Mouse (Mus musculus): ENCODE data around the gene Glrx5.

Glrx5 gene

DNA sequence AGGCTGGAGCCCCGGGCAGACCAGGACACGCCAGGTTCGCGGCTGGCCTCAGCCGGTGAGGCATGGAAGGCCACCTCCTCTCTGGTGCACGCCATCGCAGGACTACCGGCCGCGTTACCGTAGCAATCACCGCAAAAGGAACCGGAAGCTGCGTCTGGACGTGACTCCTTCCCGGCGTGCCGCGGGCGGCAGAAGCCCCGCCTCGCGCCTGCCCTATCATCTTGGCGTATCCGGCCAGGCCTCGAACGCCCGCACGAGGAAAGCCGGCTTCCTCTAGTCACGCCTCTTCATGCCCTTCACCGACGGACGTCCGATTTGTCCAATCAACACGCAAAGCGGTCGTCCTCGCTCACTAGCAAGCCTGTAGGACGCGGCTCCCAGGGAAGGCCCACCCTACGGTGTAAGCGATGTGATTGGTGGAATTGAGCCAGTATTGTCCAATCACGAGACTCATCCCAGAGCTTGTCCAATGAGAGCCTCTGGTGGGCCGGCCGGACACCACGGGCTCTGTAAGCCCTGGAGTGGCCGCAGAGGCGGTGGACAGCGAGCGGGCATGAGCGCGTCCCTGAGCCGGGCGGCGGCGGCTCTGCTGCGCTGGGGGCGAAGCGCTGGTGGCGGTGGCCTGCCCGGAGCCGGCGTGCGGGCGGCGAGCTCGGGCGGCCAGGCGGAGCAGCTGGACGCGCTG, at the start of gene Glrx5:
TSS of gene Glrx5 (plus strand) at position 542 of the 685 bp plus-strand sequence.
- DNase-seq, result peak; percentile 98 to 99

DNA sequence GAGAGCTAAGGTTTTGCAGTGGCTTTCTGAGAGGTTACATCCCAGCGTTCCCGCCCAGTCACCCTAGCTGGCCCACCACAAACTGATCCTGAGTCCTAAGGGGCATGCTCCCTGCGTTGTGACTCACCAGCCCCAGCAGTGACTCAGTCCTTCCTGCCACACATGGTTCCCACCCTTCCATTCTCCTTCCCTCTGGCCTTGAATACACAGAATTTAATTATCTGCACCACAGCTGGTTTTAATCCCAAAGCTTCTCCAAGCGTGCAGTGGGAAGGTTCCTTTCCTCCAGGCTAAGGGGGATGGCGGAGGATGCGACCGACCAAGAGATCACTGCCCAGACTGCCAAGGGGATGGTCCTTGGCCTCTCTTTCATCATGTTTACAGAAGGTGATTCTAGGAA, 49.0 kb upstream of the Glrx5 start:
- no peak for DNase-seq

DNA sequence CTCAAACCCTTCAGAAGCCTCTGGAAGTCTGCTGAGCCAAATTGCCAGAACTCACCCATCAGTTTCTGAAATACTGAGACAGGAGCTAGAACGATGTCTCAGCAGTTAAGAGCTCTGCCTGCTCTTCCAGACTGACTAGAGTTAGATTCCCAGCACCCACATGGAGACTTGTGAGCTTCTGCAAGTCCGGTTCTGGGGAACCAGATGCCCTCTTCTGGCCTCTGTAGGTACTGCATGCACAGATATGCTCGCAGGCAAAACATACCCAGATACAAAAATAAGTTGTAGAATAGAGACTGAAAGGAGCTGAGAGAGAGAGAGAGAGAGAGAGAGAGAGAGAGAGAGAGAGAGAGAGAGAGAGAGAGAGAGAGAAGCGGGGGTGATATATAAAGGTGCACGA, 47.4 kb upstream of the Glrx5 start:
- DNase-seq, result no peak

DNA sequence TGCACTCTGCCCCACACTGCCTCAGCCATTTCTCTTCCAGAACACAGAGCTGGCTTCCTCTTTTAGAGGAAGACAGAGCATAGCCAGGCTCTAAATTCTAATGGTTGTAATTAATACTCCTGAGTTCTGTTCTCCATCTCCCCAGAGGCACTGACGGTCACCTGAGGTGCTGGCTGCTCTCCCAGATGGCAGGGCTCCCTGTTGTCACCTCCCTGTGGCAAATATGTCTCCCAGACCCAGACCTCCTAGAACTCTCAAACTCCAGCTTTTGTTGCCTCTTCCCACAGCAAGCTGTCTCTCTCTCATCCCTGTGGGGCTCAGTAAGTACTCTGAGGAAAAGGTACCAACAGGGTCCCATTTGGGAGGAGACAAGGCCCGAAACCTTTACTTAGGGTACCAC, 46.5 kb upstream of the Glrx5 start:
- DNase-seq, result no peak

DNA sequence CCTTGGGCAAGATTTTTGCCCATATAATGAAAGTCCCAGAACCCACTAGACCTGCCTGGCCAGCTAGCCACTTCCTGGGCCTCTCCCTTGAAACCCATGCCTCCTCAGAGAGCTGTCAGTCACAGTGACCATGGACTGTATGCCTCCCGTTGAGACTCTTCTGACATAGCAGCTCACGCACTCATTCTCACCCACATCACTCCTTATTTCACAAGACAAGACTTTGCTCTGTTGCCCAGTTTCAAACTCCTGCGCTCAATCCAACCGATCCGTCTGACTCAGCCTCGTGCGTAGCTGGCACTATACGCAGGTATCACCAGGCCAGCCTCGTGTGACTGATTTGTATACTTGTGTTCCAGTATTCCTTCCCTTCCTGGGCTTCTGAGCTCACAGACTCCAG, 45.7 kb upstream of the Glrx5 start:
- DNase-seq, result no peak

DNA sequence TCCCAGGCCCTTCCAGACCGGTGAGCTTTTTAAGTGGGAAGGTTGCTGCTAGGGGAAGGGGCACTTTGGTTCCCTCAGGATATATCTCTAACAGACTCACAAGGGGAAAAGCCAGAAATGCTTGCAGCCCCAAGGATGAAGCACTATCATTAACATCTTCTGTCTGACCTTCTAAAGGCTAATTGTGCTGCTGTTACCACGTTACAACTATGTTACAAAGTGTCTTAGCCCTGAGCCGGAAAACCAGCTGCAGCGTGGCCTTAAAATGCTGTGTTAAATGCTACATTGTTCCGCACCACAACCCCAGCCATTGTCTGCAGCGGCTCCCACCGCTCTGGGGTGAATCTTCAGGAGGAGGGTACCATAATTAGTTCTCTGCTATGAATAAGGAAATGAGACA, 44.6 kb upstream of the Glrx5 start:
- DNase-seq, result no peak

DNA sequence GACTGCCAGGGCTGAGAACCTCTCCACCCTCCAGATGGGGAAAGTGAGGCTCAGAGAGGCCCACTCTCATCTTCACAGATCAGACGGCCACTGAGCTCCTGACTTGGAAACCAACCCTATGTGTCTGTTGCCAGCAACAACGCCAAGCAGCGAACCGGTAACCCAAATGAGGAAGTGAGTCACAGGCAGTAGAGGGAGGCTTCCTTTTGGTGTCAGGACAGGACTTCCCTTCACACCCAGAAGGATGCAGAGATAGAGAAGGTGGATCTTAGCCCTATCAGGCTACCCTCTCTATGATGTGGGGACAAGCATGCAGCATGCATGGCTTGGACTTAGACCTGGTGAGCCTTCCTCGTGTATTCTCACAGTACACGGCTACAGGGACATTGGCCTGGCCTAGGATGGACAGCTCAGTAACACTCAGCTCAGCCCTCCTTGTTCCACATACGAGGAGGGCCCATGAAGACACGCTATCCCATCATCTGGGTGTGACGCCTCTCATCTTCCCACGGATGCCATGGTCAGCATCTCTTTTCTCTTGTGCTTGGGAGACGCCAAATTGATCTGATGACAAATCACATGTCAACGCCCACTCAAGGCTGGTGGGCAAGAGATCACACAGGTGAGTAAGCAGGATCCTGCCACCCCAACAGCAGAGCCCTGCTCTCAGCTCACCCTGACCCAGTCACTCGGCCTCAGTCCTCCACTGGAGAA, 41.6 kb upstream of the Glrx5 start:
- DNase-seq, result no peak

DNA sequence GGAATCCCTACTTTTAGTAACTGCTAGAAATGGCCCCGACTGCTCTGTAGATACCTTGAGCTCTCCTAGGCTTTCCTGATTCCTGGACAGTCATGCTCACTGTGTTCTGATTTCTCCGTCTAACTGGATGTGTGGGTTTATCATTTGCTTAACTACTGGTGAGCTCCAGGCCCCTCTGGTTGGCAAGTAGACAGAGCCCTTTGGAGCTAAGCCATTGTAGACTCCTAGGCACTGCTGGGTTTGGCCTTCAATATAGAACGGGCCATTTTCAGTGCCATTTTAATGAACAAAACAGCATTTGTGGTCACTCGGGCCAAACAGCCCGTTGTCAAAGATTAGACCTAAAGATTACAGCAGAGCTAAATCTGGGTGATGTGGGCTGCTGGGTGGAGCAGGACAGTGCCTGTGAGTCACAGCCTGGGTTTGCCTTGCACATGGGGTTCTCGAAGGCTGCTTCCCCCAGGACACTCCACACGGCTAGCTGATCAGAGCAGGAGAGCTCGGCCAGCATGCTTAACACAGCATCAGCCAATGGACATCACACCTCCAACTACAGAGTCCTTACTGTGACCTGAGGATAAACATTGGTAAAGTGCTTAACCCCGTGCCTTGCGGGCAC, 40.3 kb upstream of the Glrx5 start:
- DNase-seq, result peak; percentile 56 to 60

DNA sequence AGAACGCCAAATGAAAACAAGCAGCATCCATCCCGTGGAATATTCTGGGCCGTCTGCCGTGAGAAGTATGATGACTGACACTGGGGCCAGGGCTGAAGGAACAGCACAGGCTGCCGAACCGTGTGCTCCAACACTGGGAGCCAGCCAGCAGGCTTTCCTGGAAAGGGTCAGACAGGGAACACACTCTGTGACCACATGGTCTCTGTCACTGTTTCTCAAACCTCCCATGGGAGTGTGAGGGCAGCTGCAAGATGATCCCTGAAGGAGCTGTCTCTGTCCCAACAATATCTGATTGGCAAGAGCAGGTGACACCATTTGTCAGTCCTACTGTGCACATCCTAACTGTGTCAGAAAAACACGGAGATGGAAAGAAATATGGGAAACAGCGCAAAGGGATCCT, 39.6 kb upstream of the Glrx5 start:
- DNase-seq, result peak; percentile 69 to 76

DNA sequence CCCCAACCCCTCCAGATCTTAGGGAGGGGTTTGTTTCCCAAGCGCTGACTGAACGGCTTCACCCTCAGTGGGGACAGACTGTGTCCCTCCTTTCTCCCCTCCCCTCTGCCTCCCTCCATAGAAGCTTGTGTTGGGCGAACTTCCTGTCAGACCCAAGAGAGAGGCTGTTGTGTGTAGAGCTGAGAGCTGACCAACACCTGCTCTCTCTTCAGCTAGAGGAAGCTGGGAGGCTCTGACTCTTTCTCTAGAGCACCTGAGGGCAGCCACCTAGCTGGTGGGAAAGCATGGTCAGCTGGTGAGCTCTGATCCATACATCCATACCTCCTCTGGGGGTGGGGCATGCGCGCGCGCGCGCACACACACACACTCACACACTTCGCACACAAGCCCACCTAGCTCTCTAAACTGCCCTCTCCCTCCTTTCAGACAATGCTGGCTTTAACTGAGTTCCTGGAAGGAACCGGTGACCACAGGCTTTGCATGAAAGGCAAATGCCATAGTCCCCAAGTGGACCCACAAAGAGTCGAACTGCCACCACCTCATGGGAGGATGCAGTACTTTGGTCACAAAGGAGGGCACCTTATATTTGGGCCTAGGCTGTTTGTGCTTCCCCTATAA, 37.1 kb upstream of the Glrx5 start:
- DNase-seq, result no peak

DNA sequence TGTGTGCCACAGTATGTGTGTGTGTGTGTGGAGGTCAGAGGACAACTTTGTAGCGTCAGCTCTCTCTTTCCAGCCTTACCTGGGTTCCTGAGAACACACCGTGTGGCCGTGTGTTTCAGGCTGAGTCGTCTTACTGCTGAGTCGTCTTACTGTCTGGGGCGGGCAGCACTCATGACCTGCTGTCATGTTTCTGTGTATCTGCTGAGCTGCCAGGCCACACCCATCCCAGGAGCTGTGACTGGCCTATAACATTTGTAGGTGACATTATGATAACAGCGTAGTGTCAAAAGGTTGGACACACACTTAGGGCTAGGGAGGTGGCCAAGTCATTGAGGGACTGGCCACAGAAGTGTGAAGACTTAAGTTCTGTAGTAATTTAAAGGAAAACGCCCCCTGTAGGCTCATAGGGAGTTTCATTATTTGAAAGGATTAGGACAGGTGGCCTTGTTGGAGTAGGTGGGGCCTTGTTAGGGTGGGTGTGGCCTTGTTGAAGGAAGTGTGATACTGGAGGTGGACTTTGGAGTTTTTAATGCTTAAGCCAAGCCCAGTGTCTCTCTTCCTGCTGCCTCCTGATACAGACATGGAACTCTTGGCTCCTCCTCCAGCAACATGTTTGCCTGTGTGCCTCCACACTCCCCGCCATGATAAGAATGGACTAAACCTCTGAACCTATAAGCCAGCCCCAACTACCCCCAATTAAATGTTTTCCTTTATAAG, 36.3 kb upstream of the Glrx5 start:
- DNase-seq, result no peak

DNA sequence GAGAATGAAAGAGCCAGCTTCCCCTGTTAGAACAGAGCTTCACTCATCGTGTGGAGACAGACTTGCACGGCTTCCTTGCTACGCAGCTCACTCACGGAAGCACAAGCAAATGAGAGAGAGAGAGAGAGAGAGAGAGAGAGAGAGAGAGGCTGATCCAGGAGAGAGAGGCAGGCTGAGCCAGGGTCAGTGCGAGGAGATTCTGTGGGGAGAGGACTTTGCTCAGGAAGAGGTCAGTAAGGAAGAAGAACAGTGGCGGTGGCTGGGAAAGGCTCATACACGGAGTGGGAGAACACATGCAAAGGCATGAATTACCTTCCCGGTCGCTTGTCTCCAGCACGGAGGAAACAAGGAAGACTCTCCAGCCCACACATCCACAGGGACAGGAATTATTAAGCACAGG, 35.3 kb upstream of the Glrx5 start:
- DNase-seq, result no peak

DNA sequence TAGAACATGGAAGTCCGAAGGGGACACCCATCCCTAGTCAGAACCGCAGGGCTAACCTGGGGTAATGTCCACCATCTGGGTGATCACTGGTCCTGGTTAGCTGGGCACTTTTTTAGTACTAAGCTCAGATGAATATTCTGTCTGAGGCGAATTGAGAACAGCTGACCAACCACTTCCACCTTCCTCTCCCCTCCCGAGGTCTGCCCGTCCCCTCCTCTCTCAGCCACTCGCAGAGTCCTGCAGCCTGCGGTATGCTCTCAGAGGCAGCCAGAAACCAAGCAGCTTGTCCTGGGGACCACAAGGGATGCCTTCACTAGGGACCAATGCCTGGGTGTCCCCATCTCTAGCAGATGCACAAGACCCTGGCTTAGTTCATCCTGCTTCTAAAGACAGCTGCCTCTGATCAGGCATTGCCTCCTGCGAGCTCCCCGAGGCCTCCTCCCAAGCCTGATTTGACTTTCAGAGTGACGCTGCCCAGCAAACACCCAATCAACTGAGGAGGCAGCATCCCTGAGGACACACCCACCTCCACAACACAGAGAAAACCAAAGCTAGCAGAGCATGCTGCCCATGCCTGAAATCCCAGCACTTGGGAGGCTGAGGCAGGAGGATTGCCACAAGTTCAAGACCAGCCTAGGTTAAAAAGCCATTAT, 34.7 kb upstream of the Glrx5 start:
- DNase-seq, result no peak

DNA sequence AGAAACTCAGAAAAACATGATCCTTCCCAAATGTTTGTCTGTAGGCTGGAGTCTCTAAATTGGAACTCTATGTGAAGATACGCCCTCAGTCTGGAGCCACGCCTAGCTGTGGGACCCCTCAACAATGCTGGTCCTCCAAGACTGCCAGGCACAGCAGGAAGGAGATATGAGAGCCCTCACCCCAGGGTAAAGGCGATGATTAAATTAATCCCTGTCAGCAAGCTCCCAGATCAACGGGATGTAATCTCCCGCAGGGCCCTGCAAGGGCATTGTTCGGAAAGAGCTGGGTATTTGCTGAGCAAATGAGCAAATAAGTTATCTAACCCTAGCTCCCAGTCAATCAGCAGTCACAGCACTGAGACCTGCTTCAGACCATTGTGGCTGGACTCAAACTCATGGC, 33.9 kb upstream of the Glrx5 start:
- no peak for DNase-seq

DNA sequence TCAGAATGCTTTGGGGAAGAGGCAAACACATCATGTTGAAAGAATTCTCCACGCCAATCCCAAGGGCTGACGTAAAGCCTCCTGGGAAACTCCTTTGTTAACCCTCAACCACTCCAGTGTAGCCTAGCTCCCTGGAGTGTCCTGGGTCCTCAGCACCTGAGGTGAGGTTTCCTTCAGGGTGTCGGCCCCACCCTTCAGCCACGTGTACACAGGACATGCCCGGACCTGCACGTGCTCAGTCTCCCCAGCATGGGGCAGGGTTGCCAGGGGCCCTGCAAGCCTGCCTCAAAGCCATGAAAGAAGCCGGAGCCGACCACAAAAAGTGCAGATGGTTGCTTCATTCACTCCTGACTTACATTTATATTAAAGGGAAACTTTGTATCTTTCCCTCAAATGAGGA, 33.3 kb upstream of the Glrx5 start:
- no peak for DNase-seq

DNA sequence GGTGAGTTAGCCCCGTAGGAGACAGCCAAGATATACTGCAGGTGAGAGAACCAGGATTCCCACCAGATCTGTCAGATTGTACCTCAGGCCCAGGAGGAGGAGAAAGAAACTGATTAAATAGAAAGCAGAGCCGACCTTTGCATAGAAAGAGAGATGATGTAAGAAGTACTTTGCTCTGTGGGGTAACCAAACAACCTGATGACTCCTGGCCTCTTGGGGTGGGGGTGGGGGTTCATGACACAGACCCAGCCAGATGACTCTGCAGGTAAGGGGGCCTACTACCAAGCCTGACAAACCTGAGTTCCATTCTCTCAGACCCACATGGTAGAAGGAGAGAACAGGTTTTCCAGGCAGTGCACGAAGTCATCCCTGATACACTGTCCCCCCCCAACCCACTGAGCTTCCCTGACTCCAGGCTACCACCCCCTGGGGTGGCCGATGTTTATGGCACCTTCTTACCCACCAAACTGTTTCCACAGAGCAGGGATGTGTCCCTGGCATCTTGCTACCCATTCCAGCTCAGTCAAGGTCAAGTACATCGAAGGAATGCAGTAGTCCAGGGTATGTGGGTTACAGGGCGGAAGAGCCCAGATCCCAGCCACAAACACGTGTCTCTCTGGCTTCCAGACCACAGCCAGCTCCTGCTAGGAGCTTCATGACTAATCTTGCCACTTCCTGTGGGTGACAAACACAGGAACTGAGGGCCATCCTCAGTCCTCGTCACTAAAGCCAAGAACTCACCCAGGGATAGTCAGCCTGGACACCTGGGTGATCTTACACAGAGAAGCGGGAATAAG, 31.8 kb upstream of the Glrx5 start:
- no peak for DNase-seq

DNA sequence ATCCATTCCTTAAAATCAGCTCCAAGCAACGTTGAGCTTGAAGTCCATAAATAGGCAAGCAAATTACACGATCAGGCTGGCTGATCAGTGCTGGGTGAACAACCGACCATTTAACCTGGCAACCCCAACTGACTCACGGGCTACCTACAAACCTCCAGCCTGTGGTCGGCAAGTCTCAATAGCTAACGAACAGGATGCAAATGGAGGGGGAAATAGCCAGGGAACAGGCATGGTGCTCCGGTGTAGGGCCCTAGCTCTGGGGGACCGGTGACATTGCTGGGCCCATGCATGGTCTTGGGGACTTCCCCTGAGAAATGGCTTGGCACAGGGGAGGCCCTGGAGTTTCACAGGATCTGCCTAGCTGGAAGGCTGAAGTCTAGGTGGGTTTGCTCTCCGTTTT, 31.2 kb upstream of the Glrx5 start:
- no peak for DNase-seq

DNA sequence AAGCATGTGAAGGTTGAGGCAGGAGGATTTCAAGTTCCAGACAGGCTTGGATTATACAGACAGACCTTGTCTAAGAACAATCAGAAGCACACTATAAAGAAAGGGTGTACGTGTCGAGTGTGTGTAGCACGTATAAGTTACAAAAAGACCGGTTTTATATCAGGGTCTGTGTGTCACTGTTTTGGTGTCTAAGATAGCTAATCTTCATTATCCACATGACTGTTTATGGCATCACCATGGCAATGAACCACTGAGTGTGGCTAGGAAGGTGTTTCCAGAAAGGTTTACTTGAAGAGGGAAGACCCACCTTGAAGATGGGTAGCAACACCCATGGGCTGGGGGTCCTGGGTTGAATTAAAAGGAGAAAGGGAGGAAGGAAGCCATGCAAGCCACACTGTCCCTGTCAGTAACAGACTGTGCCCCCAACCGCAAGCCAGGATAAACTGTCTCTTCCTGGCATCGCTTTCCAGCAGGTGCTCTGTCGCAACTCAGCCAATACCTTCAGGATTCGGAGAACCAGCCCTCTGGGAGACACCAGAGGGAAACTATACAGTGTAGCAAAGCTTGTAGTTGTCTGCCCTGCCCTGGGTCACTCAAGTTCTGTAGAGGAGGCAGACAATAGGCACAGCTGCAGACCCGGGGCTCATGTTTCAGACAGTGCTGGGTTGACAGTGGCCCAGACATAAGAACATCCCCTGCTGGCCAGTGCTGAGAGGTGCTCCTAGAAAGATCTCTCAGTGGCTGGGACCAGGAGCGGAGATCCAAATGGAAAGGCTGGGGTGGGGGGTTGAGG, 30.0 kb upstream of the Glrx5 start:
- no peak for DNase-seq

DNA sequence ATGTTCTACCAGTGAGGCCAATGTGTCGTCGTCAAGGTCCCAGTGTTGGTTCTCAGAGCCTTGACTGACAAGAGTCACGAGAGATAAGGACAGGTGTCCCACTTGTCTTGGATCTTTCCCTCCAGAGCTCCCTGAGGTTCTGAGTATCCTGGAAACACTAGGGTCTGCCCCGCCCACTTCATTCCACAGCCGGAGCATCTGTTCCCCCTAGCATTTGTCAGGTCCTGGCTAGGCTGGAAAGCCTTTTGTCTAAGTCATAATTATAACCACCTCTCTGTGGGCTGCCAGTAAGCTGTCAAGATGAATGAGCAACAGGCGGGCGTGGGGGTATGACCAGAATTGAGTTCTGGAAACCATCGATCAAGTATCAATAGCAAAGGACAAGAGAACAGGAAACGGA, 29.3 kb upstream of the Glrx5 start:
- DNase-seq, result no peak

DNA sequence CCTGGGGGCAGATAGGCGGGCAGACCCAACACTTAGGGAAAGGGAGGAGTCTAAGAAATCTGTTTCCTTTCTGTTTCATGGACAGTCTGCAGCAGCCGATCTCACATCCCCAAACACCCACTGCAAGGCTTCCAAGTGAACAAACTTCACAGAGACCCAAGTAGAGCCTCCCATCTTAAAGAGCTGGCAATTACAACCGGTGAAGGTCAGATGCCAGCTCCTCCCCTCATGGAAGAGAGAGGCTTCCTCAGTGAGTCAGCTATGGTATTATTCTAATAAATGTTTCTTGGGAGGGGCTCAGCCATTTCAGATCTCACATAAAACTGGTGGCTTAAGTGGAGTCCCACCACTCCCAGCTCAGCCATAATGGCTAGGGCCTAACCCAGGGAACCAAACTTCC, 28.8 kb upstream of the Glrx5 start:
- no peak for DNase-seq

Measured in cerebellum, postnatal 10 days (tissue).